Mouse (Mus musculus): Measurements from ENCODE around the gene P2ry12.

Gene P2ry12

GRCm38 (mm10) chr3:59262704-59263103, at the start of gene P2ry12:
Gene P2ry12 (minus strand): TSS chr3:59262871.
- no peak for DNase-seq

DNA sequence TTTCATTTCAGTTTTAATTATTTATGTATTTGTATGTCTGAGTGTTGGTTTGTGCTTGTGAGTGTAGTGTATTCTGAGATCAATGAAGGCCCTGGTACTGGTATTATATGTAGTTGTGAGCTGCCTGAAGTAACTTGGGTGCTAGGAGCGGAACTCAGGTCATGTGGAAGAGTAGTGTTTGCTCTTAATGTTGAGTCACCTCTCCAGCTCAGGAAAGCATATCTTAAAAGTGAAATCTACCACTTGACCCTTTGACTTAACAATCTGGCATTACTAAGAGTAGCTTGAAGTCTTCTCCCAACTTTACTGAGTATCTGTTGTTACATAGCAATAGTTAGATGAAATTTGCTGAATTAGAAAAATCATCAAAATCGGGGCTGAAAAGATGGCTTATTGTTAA, 42.8 kb upstream of the P2ry12 start:
- no peak for DNase-seq

DNA sequence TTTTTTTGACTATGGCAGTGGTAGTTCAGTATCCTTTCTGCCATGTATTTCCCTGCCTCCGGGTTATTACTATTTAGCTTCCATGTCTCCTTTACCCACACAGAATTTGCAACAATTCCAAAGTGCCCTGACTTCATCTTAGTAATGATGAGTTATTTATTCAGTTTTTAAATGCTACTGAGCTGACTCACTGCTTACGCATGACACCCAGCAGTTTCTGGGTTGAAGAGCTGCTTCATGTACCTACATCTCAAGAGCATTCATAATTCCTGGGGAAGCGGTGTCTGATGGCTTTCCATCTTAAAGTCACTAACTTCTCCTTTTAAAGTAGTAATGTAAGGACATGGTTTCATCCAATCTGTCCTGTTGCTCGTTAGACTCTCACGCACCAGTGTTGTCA, 42.3 kb upstream of the P2ry12 start:
- DNase-seq = no peak

- no peak for DNase-seq
These were observed 35.0 kb upstream of the P2ry12 start for GRCm38 (mm10) chr3:59297653-59298052.

DNA sequence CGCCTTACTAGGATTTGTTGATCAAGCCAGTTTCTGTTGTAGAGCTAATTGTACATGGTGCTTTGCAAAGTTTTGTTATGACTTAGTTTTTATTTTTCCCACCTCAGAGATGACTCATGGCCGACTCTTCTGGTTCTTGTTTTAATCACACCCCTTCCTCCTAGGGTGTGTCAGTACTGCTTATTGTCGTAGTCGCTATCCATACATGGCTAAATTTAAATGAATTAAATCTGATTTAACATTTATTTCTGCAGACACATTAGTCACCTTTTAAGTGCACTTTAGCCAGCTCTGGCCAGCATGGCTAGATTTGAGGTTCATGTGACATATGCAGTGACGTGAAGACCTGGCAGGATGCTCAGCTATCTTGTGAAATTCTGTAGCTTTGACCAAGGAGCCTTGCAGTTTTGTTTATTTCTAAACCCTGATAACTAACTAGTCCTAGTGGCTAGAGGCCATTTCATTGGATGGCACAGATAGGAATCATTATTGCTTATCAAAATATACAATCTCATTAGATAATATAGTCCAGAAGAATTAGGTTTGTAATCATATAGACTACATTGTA, 34.0 kb upstream of the P2ry12 start:
- no peak for DNase-seq

DNA sequence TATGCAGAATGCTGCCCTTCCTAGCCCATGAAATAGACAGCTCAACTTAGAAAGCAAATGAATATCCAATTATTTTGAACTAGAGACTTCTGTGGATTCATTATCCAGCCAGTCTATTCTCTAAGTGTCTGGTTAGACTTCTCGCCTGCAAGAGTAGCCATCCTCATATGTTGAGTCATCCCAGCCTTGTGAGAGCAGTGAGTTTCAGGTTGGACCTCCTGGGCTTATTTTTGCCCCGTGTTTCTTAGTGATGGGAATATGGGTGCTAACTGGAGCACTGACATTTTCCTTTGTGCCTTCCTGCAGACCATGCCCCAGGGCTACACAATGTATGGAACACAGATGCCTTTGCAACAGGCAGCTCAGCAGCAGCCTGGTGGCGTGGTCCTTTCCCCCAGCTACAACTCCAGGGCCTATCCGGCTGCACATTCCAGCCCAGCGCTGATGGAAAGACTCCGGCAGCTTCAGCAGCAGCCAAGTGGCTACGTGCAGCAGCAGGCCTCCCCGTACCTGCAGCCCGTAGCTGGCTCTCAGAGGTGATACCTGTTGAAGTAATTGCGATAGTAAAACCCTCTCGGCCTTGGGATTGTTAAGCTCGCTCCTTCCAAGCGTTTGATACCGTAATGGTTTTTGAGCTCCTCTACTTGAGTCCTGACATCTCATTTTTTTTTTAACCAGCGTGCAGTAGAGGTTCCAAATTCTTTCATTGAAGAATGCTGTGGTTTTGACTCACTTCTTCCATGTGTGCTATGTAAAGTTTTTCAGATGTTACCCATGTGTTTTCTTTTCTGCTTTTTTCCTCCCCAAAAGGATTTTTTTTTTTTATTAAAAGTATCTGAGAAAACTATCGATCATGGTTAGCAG, 33.3 kb upstream of the P2ry12 start:
- no peak for DNase-seq

DNA sequence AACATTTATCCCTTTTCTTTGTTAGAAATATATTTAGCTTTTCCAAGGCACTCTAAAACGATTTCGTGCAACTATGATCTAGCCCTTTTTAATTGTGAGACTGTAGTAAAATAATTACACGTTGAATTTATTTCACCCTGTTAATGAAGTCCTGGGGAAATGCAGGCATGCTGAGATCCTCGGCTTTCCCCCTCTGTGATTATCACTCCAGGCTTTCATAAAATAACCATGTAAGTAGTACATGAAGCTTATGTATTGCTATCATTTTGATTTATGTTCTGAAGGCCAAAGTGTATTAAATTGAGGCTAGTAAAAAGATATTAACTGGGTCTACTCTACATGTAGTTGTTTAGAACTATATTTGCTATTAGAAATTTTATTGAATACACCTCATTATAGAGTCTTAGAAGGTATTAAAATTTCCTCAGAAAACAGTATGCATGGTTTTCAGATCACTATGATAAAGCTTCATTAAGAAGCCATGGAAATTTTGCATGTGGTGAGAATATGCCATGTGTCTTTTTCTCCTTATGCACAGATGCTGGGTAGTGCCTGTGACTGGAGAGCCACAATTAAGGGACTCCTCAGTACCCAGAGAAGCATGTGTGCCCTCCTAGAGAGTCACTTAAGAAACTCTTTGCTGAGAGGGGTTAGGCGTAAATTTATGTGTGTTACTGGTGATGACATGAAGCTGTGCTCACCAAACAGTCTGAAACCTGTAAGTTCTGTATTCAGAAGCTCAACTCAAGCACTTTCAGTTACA, 30.9 kb upstream of the P2ry12 start:
- DNase-seq = no peak

- DNase-seq = no peak
These were observed 27.9 kb upstream of the P2ry12 start for GRCm38 (mm10) chr3:59290551-59290950.

DNA sequence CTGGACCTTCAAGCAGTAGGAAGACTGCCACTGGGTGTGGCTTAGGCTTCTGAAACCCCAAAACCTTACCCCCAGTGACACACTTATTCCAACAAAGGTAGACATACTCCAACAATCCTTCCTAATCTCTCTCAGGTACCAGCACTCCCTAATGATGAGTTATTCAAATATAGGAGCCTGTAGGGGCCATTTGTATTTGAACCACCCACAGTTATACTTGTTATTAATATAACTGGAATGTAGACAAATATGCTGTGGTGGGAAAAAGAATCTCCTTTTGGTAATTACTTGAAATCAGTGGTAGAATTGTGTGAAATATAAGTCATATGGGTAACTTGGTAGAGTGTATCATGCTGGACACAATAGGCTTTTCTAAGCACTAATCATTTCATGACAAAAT, 15.9 kb upstream of the P2ry12 start:
- no peak for DNase-seq

DNA sequence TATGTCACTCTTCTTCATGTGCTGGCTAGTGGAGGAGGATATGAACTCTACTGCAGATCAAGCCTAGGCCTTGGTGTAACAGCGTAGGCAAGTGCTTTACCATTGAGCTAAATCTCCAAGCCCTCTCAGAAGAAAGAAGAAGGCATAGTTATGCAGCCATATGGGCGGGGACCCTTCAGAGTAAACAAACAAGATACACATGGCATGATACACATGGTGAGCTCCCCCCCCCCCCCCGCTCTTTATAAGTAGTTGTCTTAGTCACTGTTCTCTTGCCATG, 15.5 kb upstream of the P2ry12 start:
- DNase-seq = no peak

GRCm38 (mm10) chr3:59277502-59278253, 15.0 kb upstream of the P2ry12 start:
- DNase-seq = no peak

DNA sequence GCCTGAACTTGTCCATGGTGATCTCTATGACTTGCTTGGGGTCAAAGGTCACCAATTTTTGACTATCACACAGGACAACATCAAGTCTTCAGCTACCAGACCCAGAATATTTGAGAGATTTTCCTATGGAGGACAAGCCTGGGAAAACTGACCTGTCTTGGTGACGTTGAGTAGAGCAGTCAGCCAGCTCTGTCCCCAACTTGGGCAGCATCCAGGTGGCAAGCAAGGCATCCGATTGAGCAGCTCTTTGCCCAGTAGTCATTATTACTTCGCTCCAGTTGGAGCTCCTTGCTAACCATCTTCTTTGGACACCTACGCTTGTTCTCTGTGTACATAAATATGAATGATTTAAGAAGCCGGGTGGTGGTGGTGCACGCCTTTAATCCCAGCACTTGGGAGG, 8.1 kb upstream of the P2ry12 start:
- peak; percentile 23 to 60 for DNase-seq

GRCm38 (mm10) chr3:59263988-59264387, 1.3 kb upstream of the P2ry12 start:
- no peak for DNase-seq

- no peak for DNase-seq
These were observed 746 bp upstream of the P2ry12 start for GRCm38 (mm10) chr3:59263417-59263816.

GRCm38 (mm10) chr3:59261709-59262472, 780 bp downstream of the P2ry12 start:
- DNase-seq = no peak

DNA sequence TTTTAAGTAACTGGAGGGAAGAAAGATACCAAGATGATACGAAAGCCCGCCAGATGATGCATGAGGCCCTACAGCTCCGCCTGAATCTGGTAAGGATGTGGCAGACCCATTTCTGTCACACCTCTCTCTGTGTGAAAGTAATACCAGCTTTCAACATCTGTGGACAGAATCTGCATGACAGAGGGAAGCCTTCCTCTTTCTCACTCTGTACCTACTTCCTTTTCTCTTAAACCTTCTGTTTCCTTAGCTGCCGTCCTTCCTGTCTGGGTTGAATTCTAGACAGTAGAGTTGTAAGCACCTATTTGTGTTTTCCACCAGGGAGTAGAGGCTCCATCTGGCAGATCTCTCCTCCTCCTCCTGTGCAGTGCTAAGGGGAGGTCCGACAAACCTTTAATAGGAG, 1.9 kb downstream of the P2ry12 start:
- DNase-seq = no peak

DNA sequence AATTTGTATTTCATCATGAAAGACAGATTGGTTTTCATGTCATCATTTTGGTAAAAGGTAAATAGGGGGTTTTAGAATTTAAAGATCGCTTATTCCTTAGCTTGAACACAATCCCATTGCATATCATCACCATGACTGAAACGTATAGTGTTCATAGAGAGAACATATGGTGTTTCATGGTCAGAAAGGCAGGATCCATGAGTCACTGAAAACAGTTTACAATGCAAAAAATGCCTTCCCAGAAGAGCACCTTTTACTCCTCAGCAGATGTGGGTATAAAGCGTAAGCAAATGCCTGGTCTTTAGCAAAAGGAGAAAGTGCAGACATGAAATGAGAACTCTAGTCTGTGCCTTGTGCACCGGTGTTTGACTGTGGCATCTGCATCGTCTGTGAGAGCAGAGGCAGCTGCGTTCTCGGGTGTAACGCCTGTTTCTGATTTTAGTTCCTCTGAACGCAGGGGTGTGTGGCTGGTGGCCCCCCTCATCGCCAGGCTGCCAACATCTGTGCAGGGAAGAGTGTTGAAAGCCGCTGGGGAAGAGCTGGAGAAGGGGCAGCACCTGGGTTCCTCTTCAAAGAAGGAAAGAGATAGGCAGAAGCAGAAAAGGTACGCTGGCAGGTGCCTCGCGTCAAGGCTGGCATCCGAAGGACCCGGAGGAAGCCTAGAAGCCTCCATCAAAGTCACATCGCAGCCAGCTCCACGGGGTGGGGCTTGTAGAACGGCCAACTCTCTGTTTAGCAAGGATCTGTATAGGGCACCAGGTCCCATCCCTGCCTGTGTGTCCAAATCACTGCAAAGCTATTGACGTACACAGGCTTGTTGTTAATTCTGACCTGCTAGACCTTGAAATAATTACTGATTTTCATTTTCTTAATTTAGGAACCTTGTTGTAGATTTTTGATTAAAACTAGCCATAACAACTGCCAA, 4.7 kb downstream of the P2ry12 start:
- DNase-seq = peak; percentile 27 to 41

GRCm38 (mm10) chr3:59250454-59250853, 12.2 kb downstream of the P2ry12 start:
- DNase-seq = no peak

DNA sequence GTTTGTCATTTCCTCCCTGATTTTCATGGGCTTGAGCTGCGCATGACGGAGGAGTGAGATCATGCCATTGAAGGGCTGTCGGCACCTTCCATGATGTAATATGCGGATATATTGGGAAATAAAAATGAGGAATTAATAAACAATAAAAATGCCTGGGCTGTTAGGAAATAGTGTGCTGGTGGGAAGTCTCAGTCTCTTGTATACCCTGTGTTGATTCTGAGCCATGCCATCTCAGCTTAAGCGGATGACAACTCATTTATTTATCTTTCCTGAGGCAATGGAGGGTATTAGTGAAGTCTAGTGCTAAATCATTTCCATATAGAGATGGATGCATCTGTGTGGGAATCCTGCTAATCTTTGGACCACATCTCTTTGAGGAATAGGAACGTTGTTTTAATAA, 14.6 kb downstream of the P2ry12 start:
- DNase-seq = no peak

GRCm38 (mm10) chr3:59243384-59243783, 19.3 kb downstream of the P2ry12 start:
- peak; percentile 64 to 76 for DNase-seq

DNA sequence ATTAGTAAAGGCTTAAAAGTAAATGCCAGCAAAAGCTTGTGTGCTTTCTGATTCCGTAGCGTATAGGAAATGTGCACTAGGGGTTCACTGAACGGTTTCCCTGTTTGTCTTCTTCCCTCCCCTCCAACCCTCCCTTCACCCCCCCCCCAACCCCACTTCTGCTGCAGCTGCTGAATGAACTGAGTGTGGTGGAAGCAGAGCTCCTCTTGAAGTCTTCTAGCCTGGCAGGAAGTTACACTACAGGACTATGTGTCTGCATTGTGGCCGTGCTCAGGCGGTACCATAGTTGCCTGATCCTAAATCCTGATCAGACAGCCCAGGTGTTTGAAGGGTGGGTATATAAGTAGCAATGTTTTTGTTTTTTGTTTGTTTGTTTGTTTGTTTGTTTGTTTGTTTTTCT, 27.8 kb downstream of the P2ry12 start:
- no peak for DNase-seq

Data from cerebellum, postnatal 25 days (tissue).